Mouse (Mus musculus): Measurements from ENCODE around the gene Olfr480.

DNA sequence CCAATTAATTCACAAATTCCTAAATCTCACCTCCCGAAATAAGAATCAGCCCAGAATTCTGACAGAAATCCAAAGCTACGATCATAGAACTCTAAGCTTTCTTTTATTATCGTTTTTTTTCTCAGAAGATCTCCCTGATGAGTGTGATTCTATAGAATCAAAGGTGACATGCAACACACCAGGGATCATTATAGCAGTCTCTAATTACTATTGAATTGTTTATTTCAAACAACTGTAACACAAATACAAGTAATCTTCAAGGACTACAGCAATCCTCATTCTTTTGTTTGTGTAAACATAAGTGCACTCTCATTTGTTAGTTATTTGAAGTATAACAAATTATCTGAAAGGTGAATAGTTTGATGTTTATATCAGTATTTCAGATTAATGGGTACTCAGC, 33.3 kb downstream of the Olfr480 start, which contains the start of gene Olfr478:
- TF ChIP-seq CTCF (IDR thresholded peaks at IDR 0.05; ENCODE audit: low read depth, low read length) (no peak), POLR2A (IDR thresholded peaks at IDR 0.05; ENCODE audit: extremely low read depth, insufficient read depth, low read length) (no peak)
